ENCODE assay signal across 8 mouse cellular contexts in the genomic region with DNA sequence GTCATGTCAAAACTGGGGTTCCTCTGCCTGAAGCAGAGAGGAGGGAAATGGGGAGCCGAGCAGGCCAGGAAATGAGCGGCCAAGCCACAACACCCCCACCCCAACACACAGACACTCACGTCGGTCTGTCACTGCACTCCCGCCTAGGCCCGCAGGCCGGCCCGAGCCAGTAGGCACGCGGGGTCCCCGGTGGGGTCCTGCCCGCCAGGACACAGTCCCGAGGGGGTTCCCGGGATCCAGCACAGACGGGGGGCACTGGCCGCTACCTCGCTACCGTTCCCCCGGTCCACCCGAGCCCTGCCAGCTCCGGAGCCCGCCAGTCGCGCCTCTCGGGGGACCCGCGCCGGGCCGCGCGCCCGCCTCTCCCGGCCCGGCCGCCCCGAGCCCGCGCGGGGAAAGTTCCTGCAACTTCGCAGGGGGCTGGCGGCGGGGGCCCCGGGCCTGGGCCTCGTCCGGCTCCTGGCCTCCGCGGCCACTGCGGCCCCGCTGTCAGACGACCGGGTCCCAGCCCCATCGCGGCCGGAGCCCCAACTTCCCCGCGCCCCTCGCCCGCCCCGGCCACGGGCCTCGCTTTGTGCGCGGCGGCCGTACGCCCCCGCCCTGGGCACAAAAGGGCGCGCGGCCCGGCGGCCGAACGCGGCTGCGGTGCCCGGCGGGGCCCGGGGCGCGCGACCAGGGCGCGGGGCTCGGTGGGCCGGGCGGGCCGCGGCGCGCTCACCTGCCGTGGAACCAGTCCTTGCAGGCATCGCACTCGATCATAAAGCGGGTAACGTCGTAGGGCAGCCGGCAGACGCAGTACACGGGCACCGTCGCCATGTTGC. TPM values are rescaled to one million over a fixed set of nuclear protein-coding genes. Genes with fewer than 3 reads are reported as not detected.
DNase-seq lines count a peak whose midpoint lies in the region; ATAC-seq and TF ChIP-seq lines count a peak whose summit lies in the region.

No protein-coding gene starts in this region.

- intact Hi-C loops in heart, postnatal 10 days (cut with DNase I), result no loop called here

- H3K36me3 ChIP-seq in embryonic facial prominence, embryonic 14.5 days (ENCODE audit: control insufficient read depth, insufficient read depth, low read length), result no peaks in the 10 kb centered on the region
- H3K36me3 ChIP-seq in limb, embryonic 14.5 days (ENCODE audit: control insufficient read depth, insufficient read depth, low read length), result no peaks in the 10 kb centered on the region; the same call in 1 of the 2 replicates

- peak overlapping the region; percentile 99 for H3K9ac ChIP-seq in embryonic facial prominence, embryonic 14.5 days (ENCODE audit: low read depth, low read length)
- peak overlapping the region; percentile 99 for H3K9ac ChIP-seq in limb, embryonic 14.5 days (ENCODE audit: low read depth, low read length, severe bottlenecking)

- no peaks in the 10 kb centered on the region for H3K27me3 ChIP-seq in embryonic facial prominence, embryonic 14.5 days (replicated peaks; ENCODE audit: control insufficient read depth, insufficient read depth, low read length)
- no peaks in the 10 kb centered on the region for H3K27me3 ChIP-seq in limb, embryonic 14.5 days (ENCODE audit: control insufficient read depth, insufficient read depth, low read length)

- H3K4me3 ChIP-seq in embryonic facial prominence, embryonic 14.5 days (ENCODE audit: low read depth, low read length), result peak overlapping the region; percentile 86
- peak overlapping the region; percentile 84 for H3K4me3 ChIP-seq in limb, embryonic 14.5 days (replicated peaks; ENCODE audit: low read length)

- H3K4me2 ChIP-seq in embryonic facial prominence, embryonic 14.5 days (ENCODE audit: low read depth, low read length), result peak overlapping the region; percentile 63
- H3K4me2 ChIP-seq in limb, embryonic 14.5 days (replicated peaks; ENCODE audit: low read depth, low read length, severe bottlenecking), result peak overlapping the region; percentile 76

- H3K9me3 ChIP-seq in embryonic facial prominence, embryonic 14.5 days (ENCODE audit: control insufficient read depth, low read length), result no peaks in the 10 kb centered on the region
- H3K9me3 ChIP-seq in limb, embryonic 14.5 days (ENCODE audit: control insufficient read depth, low read length), result no peaks in the 10 kb centered on the region

- WGBS in embryonic facial prominence, embryonic 14.5 days, result 1% methylated on average over 25 of the region's 102 CpGs
- 1% methylated on average over 59 of the region's 102 CpGs for WGBS in limb, embryonic 14.5 days

- DNase-seq in gastrocnemius, adult 18-20 months (ENCODE audit: low spot score), result peak; percentile 22
- no peak for DNase-seq in gastrocnemius, adult 8-10 months (ENCODE audit: low spot score in 2 of 2)
- DNase-seq in R1 (ENCODE audit: low read depth, low spot score), result peak; percentile 54
- peak; percentile 20 for DNase-seq in embryonic facial prominence, embryonic 14.5 days (ENCODE audit: low spot score)
- peak; percentile 61 to 71 for DNase-seq in heart, postnatal 10 days
- DNase-seq in limb, embryonic 14.5 days (ENCODE audit: low spot score), result no peak
- DNase-seq in testis, postnatal 10 days (ENCODE audit: low spot score), result peak; percentile 72

- TF ChIP-seq POLR2A in limb, embryonic 14.5 days (IDR thresholded peaks at IDR 0.05; ENCODE audit: borderline replicate concordance, extremely low read depth, insufficient read depth, insufficient read length), result no peak

- H3K27ac ChIP-seq in embryonic facial prominence, embryonic 14.5 days (replicated peaks; ENCODE audit: low read depth, low read length), result peak overlapping the region; percentile 93
- H3K27ac ChIP-seq in limb, embryonic 14.5 days (replicated peaks; ENCODE audit: low read depth, low read length), result peak overlapping the region; percentile 92

- peak; percentile 19; the same call in 1 of the 2 replicates for ATAC-seq in embryonic facial prominence, embryonic 14.5 days (ENCODE audit: low read depth)
- peak; percentile 21; the same call in 1 of the 2 replicates for ATAC-seq in limb, embryonic 14.5 days (ENCODE audit: low FRiP score, low read depth)
- ATAC-seq in monocyte, adult 5-6 weeks (replicated peaks; ENCODE audit: insufficient number of reproducible peaks, low FRiP score, low TSS enrichment, poor library complexity, severe bottlenecking), result peak; percentile 37

- peaks cover 24% of the 10 kb centered on the region for H3K4me1 ChIP-seq in embryonic facial prominence, embryonic 14.5 days (ENCODE audit: control insufficient read depth, insufficient read depth, low read length)
- H3K4me1 ChIP-seq in limb, embryonic 14.5 days (ENCODE audit: control insufficient read depth, insufficient read depth, low read length), result peaks cover 19% of the 10 kb centered on the region

RNA-seq across cellular contexts. Expression of a gene that starts 0.8 kb away (rescaled TPM):
- total RNA-seq in gastrocnemius, adult 18-20 months (2021), result 10 to 100 TPM; 33.1 to 35.2 TPM
- 10 to 100 TPM; 32.5 to 39.7 (median 36.2) TPM for total RNA-seq in gastrocnemius, adult 8-10 months (2022)
- 11.6 and 11.7 TPM in 2 replicates for polyA plus RNA-seq in embryonic facial prominence, embryonic 14.5 days (2014; fragmentation: Nextera tagmentation; extraction: Ambion mirVana)
- total RNA-seq in heart, postnatal 10 days (2021), result 10 to 100 TPM; 31.1 to 32.2 TPM
- 40.3 and 41.9 TPM in 2 replicates for polyA plus RNA-seq in limb, embryonic 14.5 days (2012; rRNA removed)
- polyA plus RNA-seq in limb, embryonic 14.5 days (2014; fragmentation: Nextera tagmentation; extraction: Ambion mirVana), result 13.2 and 15.1 TPM in 2 replicates
- total RNA-seq in monocyte, adult 5-6 weeks (2017), result 10.0 to 17.8 TPM (median 13.7 TPM) in 3 replicates

Comparison
In these comparisons a context has a peak if more than half of its experiments do, and no peak if none do; other contexts are left out.
1. DNase-seq: peak in gastrocnemius, adult 18-20 months (single experiment), R1 (single experiment), embryonic facial prominence, embryonic 14.5 days (single experiment), heart, postnatal 10 days (2 of 2) and testis, postnatal 10 days (single experiment); none in gastrocnemius, adult 8-10 months (0 of 2) and limb, embryonic 14.5 days (single experiment).
2. Peak in every context shown above with its lines, with median percentiles within 50 percentile points of each other: ATAC-seq.